Mouse (Mus musculus): ENCODE data around the gene Usp20.

DNA sequence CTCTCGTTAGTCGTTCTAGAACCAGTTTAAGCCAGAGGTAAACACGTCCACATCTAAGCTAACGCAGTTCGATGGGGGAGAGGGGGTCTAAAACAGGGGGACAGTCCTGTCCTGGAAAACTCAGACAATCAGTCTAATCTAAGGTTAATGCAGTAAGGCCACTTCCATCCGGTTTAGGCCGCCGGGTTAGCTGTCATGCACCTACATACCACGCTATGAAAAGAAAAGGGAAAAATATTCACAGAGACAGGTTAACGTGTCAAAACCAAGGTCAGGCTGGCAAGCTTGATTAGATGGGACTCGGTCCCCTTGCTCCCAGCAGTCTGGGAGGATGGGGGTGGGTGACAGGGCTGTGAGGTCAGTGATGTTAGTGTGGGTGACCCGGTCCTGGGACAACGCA is 71.3 kb downstream of the Usp20 start:
- no peak for TF ChIP-seq CTCF (conservative IDR thresholded peaks at IDR 0.05; ENCODE audit: low read length)
- no peak for TF ChIP-seq NANOG (IDR thresholded peaks at IDR 0.05; ENCODE audit: borderline replicate concordance, low read length)
